Mouse (Mus musculus): ENCODE measurements around the gene Trpv3. TPM values are rescaled to one million over a fixed set of nuclear protein-coding genes. Genes with fewer than 3 reads are reported as not detected.
"Not testable (repeated sequence)": the region's sequence is repeated elsewhere in the genome, so short reads cannot be mapped to it uniquely, and the experiment has no call there.

The Trpv3 gene
- polyA plus RNA-seq, 1 experiment, result 0.46 TPM

DNA sequence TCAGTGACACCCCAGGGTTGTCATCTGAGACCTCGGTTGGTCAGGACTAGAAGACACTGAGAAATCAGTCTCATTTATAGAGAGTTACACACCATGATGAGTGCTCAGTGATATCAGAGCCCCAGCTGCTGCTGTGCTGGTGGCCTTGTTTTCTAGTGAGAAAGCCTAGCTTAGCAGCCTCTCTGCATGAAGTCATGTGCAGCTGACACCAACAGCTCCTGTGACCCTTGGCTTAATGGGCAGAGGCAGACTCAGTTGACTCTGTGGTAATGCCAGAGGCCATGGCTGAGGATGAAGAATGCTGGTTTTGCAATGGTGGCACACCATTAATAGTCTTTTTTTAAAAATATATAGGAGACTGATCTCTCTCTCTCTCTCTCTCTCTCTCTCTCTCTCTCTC, 22.4 kb downstream of the Trpv3 start:
- H3K27ac ChIP-seq (ENCODE audit: insufficient read depth, low read length), result no peak overlapping the region
- WGBS, result 80% methylated on average over 1 of the region's 1 CpGs

GRCm38 (mm10) chr11:73303123-73303522, 35.9 kb downstream of the Trpv3 start:
- Histone ChIP-seq H3K27ac (ENCODE audit: insufficient read depth, low read length) (no peak overlapping the region), H3K4me3 (replicated peaks; ENCODE audit: insufficient read depth, low read depth, low read length) (no peak overlapping the region), H3K4me1 (ENCODE audit: control insufficient read depth, insufficient read depth, low read length) (no peaks in the 10 kb centered on the region), H3K27me3 (ENCODE audit: control insufficient read depth, insufficient read depth, low read length) (no peaks in the 10 kb centered on the region)
- WGBS, result 41% methylated on average over 2 of the region's 2 CpGs
- TF ChIP-seq POLR2A (IDR thresholded peaks at IDR 0.05; ENCODE audit: borderline replicate concordance, insufficient read depth, low read length) (no peak), CTCF (IDR thresholded peaks at IDR 0.05; ENCODE audit: borderline replicate concordance, insufficient read depth, low read depth, low read length) (no peak)
- DNase-seq, result no peak

More for the DNA sequence above, 22.4 kb downstream of the Trpv3 start:
- no peaks in the 10 kb centered on the region for H3K27me3 ChIP-seq (ENCODE audit: control insufficient read depth, insufficient read depth, low read length)
- no peak for DNase-seq
- TF ChIP-seq POLR2A (IDR thresholded peaks at IDR 0.05; ENCODE audit: borderline replicate concordance, insufficient read depth, low read length), result no peak
- no peak for TF ChIP-seq CTCF (IDR thresholded peaks at IDR 0.05; ENCODE audit: borderline replicate concordance, insufficient read depth, low read depth, low read length)
- H3K4me3 ChIP-seq (replicated peaks; ENCODE audit: insufficient read depth, low read depth, low read length), result no peak overlapping the region
- no peaks in the 10 kb centered on the region for H3K4me1 ChIP-seq (ENCODE audit: control insufficient read depth, insufficient read depth, low read length)

GRCm38 (mm10) chr11:73315961-73316360, 48.8 kb downstream of the Trpv3 start:
- WGBS, result 39% methylated on average over 3 of the region's 3 CpGs
- no peaks in the 10 kb centered on the region for H3K27me3 ChIP-seq (ENCODE audit: control insufficient read depth, insufficient read depth, low read length)
- H3K4me3 ChIP-seq (replicated peaks; ENCODE audit: insufficient read depth, low read depth, low read length), result no peak overlapping the region
- H3K27ac ChIP-seq (ENCODE audit: insufficient read depth, low read length), result no peak overlapping the region
- no peak for DNase-seq
- H3K4me1 ChIP-seq (ENCODE audit: control insufficient read depth, insufficient read depth, low read length), result no peaks in the 10 kb centered on the region
- TF ChIP-seq CTCF (IDR thresholded peaks at IDR 0.05; ENCODE audit: borderline replicate concordance, insufficient read depth, low read depth, low read length) (no peak), POLR2A (IDR thresholded peaks at IDR 0.05; ENCODE audit: borderline replicate concordance, insufficient read depth, low read length) (no peak)

DNA sequence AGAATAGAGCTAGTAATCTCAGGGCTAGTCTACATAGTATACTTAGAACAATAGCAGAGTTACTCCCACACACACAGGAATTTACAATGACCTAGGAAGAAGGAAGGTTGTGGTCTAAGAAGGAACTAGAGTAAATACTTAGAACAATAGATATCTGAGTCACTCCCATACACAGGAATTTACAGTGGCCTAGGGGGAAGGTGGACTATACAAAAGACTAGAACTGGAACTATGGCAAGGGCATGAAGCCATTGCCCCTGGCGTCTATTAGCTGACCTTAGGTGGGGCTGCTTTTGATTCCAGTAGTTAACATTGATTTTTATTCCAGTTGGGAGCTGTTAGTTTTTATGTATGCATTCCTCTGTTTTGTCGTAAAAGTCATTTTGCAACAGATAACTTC, 51.4 kb downstream of the Trpv3 start:
- H3K27ac ChIP-seq (ENCODE audit: insufficient read depth, low read length); H3K4me3 ChIP-seq (replicated peaks; ENCODE audit: insufficient read depth, low read depth, low read length); DNase-seq; H3K4me1 ChIP-seq (ENCODE audit: control insufficient read depth, insufficient read depth, low read length); H3K27me3 ChIP-seq (ENCODE audit: control insufficient read depth, insufficient read depth, low read length): not testable (repeated sequence)
- 84% methylated on average over 2 of the region's 2 CpGs for WGBS

GRCm38 (mm10) chr11:73321064-73321463, 53.9 kb downstream of the Trpv3 start:
- WGBS, result 93% methylated on average over 13 of the region's 13 CpGs
- not testable (repeated sequence) for H3K27ac ChIP-seq (ENCODE audit: insufficient read depth, low read length); H3K4me3 ChIP-seq (replicated peaks; ENCODE audit: insufficient read depth, low read depth, low read length); H3K27me3 ChIP-seq (ENCODE audit: control insufficient read depth, insufficient read depth, low read length); H3K4me1 ChIP-seq (ENCODE audit: control insufficient read depth, insufficient read depth, low read length); DNase-seq

- Histone ChIP-seq H3K27me3 (ENCODE audit: control insufficient read depth, insufficient read depth, low read length) (no peaks in the 10 kb centered on the region), H3K4me3 (replicated peaks; ENCODE audit: insufficient read depth, low read depth, low read length) (peak overlapping the region; percentile 26), H3K4me1 (ENCODE audit: control insufficient read depth, insufficient read depth, low read length) (no peaks in the 10 kb centered on the region), H3K27ac (ENCODE audit: insufficient read depth, low read length) (no peak overlapping the region)
- no peak for TF ChIP-seq POLR2A (IDR thresholded peaks at IDR 0.05; ENCODE audit: borderline replicate concordance, insufficient read depth, low read length)
- TF ChIP-seq CTCF (IDR thresholded peaks at IDR 0.05; ENCODE audit: borderline replicate concordance, insufficient read depth, low read depth, low read length), result no peak
- no peak for DNase-seq
- WGBS, result 65% methylated on average over 9 of the region's 9 CpGs
Measured at GRCm38 (mm10) chr11:73323906-73324830, 57.0 kb downstream of the Trpv3 start.

- H3K4me1 ChIP-seq (ENCODE audit: control insufficient read depth, insufficient read depth, low read length), result no peaks in the 10 kb centered on the region
- H3K4me3 ChIP-seq (replicated peaks; ENCODE audit: insufficient read depth, low read depth, low read length), result no peak overlapping the region
- DNase-seq, result no peak
- 52% methylated on average over 12 of the region's 12 CpGs for WGBS
- no peaks in the 10 kb centered on the region for H3K27me3 ChIP-seq (ENCODE audit: control insufficient read depth, insufficient read depth, low read length)
- no peak overlapping the region for H3K27ac ChIP-seq (ENCODE audit: insufficient read depth, low read length)
- TF ChIP-seq POLR2A (IDR thresholded peaks at IDR 0.05; ENCODE audit: borderline replicate concordance, insufficient read depth, low read length), result no peak
- TF ChIP-seq CTCF (IDR thresholded peaks at IDR 0.05; ENCODE audit: borderline replicate concordance, insufficient read depth, low read depth, low read length), result no peak
Measured at GRCm38 (mm10) chr11:73326485-73326886, 59.3 kb downstream of the Trpv3 start.

- H3K4me3 ChIP-seq (replicated peaks; ENCODE audit: insufficient read depth, low read depth, low read length), result no peak overlapping the region
- no peak overlapping the region for H3K27ac ChIP-seq (ENCODE audit: insufficient read depth, low read length)
- 34% methylated on average over 4 of the region's 4 CpGs for WGBS
- H3K27me3 ChIP-seq (ENCODE audit: control insufficient read depth, insufficient read depth, low read length), result no peaks in the 10 kb centered on the region
- DNase-seq, result no peak
- no peaks in the 10 kb centered on the region for H3K4me1 ChIP-seq (ENCODE audit: control insufficient read depth, insufficient read depth, low read length)
- no peak for TF ChIP-seq CTCF (IDR thresholded peaks at IDR 0.05; ENCODE audit: borderline replicate concordance, insufficient read depth, low read depth, low read length)
- TF ChIP-seq POLR2A (IDR thresholded peaks at IDR 0.05; ENCODE audit: borderline replicate concordance, insufficient read depth, low read length), result no peak
Measured at GRCm38 (mm10) chr11:73327361-73327760, 60.2 kb downstream of the Trpv3 start.
